Mouse (Mus musculus): ENCODE data around the gene Csrnp1.

Gene Csrnp1

GRCm38 (mm10) chr9:119976704-119977556, 7.5 kb downstream of the Csrnp1 start:
- no peak for DNase-seq

GRCm38 (mm10) chr9:119975286-119975685, 9.2 kb downstream of the Csrnp1 start:
- DNase-seq, result no peak

- DNase-seq, result no peak
Measured at GRCm38 (mm10) chr9:119974609-119975008, 9.8 kb downstream of the Csrnp1 start.

- peak; percentile 28 for DNase-seq
Measured at GRCm38 (mm10) chr9:119973869-119974520, 10.5 kb downstream of the Csrnp1 start.

- no peak for DNase-seq
Measured at GRCm38 (mm10) chr9:119973281-119973680, 11.2 kb downstream of the Csrnp1 start.

GRCm38 (mm10) chr9:119972582-119972981, 11.9 kb downstream of the Csrnp1 start:
- peak; percentile 58 for DNase-seq

GRCm38 (mm10) chr9:119972166-119972565, 12.3 kb downstream of the Csrnp1 start:
- no peak for DNase-seq

- DNase-seq, result peak; percentile 82
Measured at GRCm38 (mm10) chr9:119970763-119971656, 13.4 kb downstream of the Csrnp1 start.

- DNase-seq, result peak; percentile 72
Measured at GRCm38 (mm10) chr9:119970221-119970620, 14.2 kb downstream of the Csrnp1 start.

GRCm38 (mm10) chr9:119969811-119970210, 14.6 kb downstream of the Csrnp1 start:
- DNase-seq, result no peak

- no peak for DNase-seq
Measured at GRCm38 (mm10) chr9:119966221-119966910, 18.1 kb downstream of the Csrnp1 start.

GRCm38 (mm10) chr9:119965186-119965585, 19.3 kb downstream of the Csrnp1 start:
- DNase-seq, result no peak

GRCm38 (mm10) chr9:119964206-119964605, 20.3 kb downstream of the Csrnp1 start:
- DNase-seq, result no peak

GRCm38 (mm10) chr9:119962987-119963667, 21.3 kb downstream of the Csrnp1 start:
- peak; percentile 44 for DNase-seq

- no peak for DNase-seq
Measured at GRCm38 (mm10) chr9:119962216-119962615, 22.2 kb downstream of the Csrnp1 start.

GRCm38 (mm10) chr9:119958835-119959234, 25.6 kb downstream of the Csrnp1 start:
- no peak for DNase-seq

- no peak for DNase-seq
Measured at GRCm38 (mm10) chr9:119951388-119951787, 33.1 kb downstream of the Csrnp1 start.

- DNase-seq, result no peak
Measured at GRCm38 (mm10) chr9:119950434-119950833, 34.0 kb downstream of the Csrnp1 start.

GRCm38 (mm10) chr9:119948804-119949203, 35.7 kb downstream of the Csrnp1 start:
- no peak for DNase-seq

GRCm38 (mm10) chr9:119945173-119945900, 39.1 kb downstream of the Csrnp1 start:
- DNase-seq, result no peak

GRCm38 (mm10) chr9:119943326-119943725, 41.1 kb downstream of the Csrnp1 start:
- DNase-seq, result no peak

Measured in cerebellum, adult 8-10 months (tissue).